Comparison of ENCODE assay signal across 14 mouse cellular contexts in genomic region chr11:118751879-118752616, GRCm38 (mm10).
DNase-seq lines count a peak whose midpoint lies in the region; ATAC-seq lines count a peak whose summit lies in the region.
"Had no signal": no experiment of that assay in that cellular context is flagged by ENCODE, and none has a peak within 500 bp of the region (broad histone marks: within the 10 kb centered on the region; RNA-seq: fewer than 3 reads in every experiment).

No protein-coding gene starts in this region.

- H3K4me2 ChIP-seq in embryonic facial prominence, embryonic 14.5 days (ENCODE audit: low read depth, low read length): no peak overlapping the region
- H3K4me2 ChIP-seq in midbrain, embryonic 13.5 days (replicated peaks): no peak overlapping the region
- H3K4me2 ChIP-seq: embryonic facial prominence, embryonic 12.5 days; heart, embryonic 15.5 days; kidney, embryonic 15.5 days; limb, embryonic 12.5 days had no signal

- peak; percentile 38 for DNase-seq in gastrocnemius, postnatal 14 days
- no peak for DNase-seq in gastrocnemius, postnatal 25 days
- DNase-seq in 3T3-L1 (ENCODE audit: low read depth, low spot score): peak; percentile 9
- DNase-seq in embryonic facial prominence, embryonic 14.5 days (ENCODE audit: low spot score): no peak
- no peak for DNase-seq in left cerebral cortex, adult 8-10 months (ENCODE audit: low spot score in 2 of 2)
- DNase-seq: lung, postnatal 14 days had no signal

- intact Hi-C loops in gastrocnemius, postnatal 14 days (cut with DNase I; ENCODE audit: low total_unique reads): no loop called here

- WGBS in embryonic facial prominence, embryonic 14.5 days: 51% methylated on average over 7 of the region's 7 CpGs
- WGBS in midbrain, embryonic 13.5 days: 54% methylated on average over 7 of the region's 7 CpGs

- no peak overlapping the region for H3K27ac ChIP-seq in embryonic facial prominence, embryonic 14.5 days (replicated peaks; ENCODE audit: low read depth, low read length)
- peak overlapping the region; percentile 52 for H3K27ac ChIP-seq in midbrain, embryonic 13.5 days
- H3K27ac ChIP-seq: embryonic facial prominence, embryonic 12.5 days; heart, embryonic 15.5 days; kidney, embryonic 15.5 days; limb, embryonic 12.5 days had no signal

- H3K9me3 ChIP-seq in embryonic facial prominence, embryonic 14.5 days (ENCODE audit: control insufficient read depth, low read length): no peaks in the 10 kb centered on the region
- no peaks in the 10 kb centered on the region for H3K9me3 ChIP-seq in midbrain, embryonic 13.5 days
- H3K9me3 ChIP-seq: embryonic facial prominence, embryonic 12.5 days; heart, embryonic 15.5 days; kidney, embryonic 15.5 days; limb, embryonic 12.5 days had no signal

- H3K4me1 ChIP-seq in embryonic facial prominence, embryonic 14.5 days (ENCODE audit: control insufficient read depth, insufficient read depth, low read length): no peaks in the 10 kb centered on the region
- H3K4me1 ChIP-seq in midbrain, embryonic 13.5 days (replicated peaks): peaks cover 50% of the 10 kb centered on the region
- H3K4me1 ChIP-seq: embryonic facial prominence, embryonic 12.5 days; kidney, embryonic 15.5 days had no signal

- H3K27me3 ChIP-seq in embryonic facial prominence, embryonic 14.5 days (replicated peaks; ENCODE audit: control insufficient read depth, insufficient read depth, low read length): no peaks in the 10 kb centered on the region; the same call in 1 of the 2 replicates
- no peaks in the 10 kb centered on the region for H3K27me3 ChIP-seq in midbrain, embryonic 13.5 days

- H3K9ac ChIP-seq in embryonic facial prominence, embryonic 14.5 days (ENCODE audit: low read depth, low read length): no peak overlapping the region
- no peak overlapping the region for H3K9ac ChIP-seq in midbrain, embryonic 13.5 days (replicated peaks)
- H3K9ac ChIP-seq: embryonic facial prominence, embryonic 12.5 days; heart, embryonic 15.5 days; kidney, embryonic 15.5 days; limb, embryonic 12.5 days had no signal

- ATAC-seq in embryonic facial prominence, embryonic 14.5 days (ENCODE audit: low read depth): peak; percentile 87
- ATAC-seq in midbrain, embryonic 13.5 days: peak; percentile 62; the same call in 1 of the 2 replicates
- ATAC-seq in frontal cortex, adult (ENCODE audit: low TSS enrichment): no peak
- no peak for ATAC-seq in activated CD4-positive, CD25-positive, alpha-beta regulatory T cell, adult 4 months
- ATAC-seq: CD4-positive, CD25-positive, alpha-beta regulatory T cell, adult 4 months had no signal

- no peaks in the 10 kb centered on the region for H3K36me3 ChIP-seq in embryonic facial prominence, embryonic 14.5 days (ENCODE audit: control insufficient read depth, insufficient read depth, low read length)
- no peaks in the 10 kb centered on the region for H3K36me3 ChIP-seq in midbrain, embryonic 13.5 days
- H3K36me3 ChIP-seq: embryonic facial prominence, embryonic 12.5 days; heart, embryonic 15.5 days; kidney, embryonic 15.5 days; limb, embryonic 12.5 days had no signal

- no peak overlapping the region for H3K4me3 ChIP-seq in embryonic facial prominence, embryonic 14.5 days (ENCODE audit: low read depth, low read length)
- H3K4me3 ChIP-seq in midbrain, embryonic 13.5 days (replicated peaks): no peak overlapping the region
- H3K4me3 ChIP-seq: embryonic facial prominence, embryonic 12.5 days; heart, embryonic 15.5 days; kidney, embryonic 15.5 days; limb, embryonic 12.5 days had no signal

Comparison
In these comparisons a context has a peak if more than half of its experiments do, and no peak if none do; other contexts are left out.
1. DNase-seq: peak in gastrocnemius, postnatal 14 days (single experiment) and 3T3-L1 (single experiment); none in gastrocnemius, postnatal 25 days (single experiment), embryonic facial prominence, embryonic 14.5 days (single experiment) and left cerebral cortex, adult 8-10 months (0 of 2).
2. ATAC-seq: peak in embryonic facial prominence, embryonic 14.5 days (single experiment) and midbrain, embryonic 13.5 days (single experiment); none in frontal cortex, adult (single experiment) and activated CD4-positive, CD25-positive, alpha-beta regulatory T cell, adult 4 months (single experiment).